Mouse (Mus musculus): ENCODE data around the gene Runx2.

Gene Runx2

DNA sequence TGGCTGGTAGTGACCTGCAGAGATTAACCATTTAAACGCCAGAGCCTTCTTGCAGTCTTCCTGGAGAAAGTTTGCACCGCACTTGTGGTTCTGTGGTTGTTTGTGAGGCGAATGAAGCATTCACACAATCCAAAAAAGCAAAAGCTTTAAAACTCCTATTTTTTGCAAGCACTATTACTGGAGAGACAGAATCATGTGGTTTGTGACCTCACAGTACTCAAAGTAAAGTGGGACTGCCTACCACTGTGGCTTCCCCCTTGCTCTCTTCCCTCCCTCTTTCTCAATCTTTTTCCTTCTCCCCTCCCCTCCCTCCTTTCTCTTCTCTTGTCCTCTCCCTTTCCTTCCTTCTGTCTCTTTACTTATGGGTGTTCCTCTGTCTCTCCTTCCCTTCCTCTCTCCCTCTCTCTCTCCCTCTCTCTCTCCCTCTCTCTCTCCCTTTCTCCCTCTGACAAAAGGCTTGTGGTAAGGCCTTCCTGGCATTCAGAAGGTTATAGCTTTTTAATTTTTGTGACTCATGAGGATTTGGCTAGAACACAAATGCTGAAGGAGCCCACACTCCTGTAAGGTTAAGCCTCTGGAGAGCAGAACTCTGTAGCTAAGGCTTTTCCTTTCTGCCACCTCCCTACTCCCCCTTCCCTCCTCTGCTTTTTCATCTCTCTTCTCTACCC is at the start of gene Runx2:
Runx2 (minus strand) TSS at position 290 of the 668 bp plus-strand sequence.
- no peak for DNase-seq (ENCODE audit: low spot score in 2 of 2)

DNA sequence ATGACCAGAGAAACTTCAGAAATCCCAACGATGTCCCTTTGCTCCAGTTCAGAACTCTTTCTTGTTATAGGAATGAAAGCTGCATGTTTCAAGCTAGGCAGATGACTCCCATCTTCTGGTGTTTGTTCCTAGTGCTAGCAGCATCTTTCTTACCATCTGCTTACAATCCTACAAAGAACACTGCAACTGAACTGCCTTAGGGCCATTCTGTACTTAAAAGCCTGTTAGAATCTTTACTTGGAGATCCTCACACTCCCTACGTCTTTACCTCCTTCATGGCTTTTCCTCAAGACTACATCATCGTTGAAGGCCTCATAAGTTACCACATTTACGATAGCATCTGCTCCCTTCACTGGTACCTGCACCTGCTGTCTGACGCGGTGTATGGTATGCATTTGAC is 48.6 kb upstream of the Runx2 start:
- no peak for DNase-seq (ENCODE audit: low spot score in 2 of 2)

DNA sequence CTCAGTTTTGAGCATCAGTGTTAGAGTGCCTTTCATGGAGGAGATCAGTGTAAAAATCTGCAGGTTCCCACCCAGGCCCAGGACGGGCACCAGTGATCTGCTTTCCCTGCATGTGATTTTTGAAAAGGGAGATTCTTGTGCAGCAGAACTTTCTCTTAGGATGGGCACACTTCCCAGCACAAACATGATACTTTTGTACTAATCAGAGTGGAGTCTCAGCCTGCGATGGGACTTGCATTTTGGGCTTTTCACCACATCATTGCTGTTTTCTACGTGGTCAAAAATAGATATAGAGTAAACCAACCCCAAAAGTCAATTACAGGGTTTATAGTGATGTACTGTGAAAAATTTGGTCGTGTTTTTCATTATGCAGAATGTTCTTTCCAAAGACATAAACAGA is 27.6 kb upstream of the Runx2 start:
- DNase-seq (ENCODE audit: low spot score in 2 of 2), result no peak

DNA sequence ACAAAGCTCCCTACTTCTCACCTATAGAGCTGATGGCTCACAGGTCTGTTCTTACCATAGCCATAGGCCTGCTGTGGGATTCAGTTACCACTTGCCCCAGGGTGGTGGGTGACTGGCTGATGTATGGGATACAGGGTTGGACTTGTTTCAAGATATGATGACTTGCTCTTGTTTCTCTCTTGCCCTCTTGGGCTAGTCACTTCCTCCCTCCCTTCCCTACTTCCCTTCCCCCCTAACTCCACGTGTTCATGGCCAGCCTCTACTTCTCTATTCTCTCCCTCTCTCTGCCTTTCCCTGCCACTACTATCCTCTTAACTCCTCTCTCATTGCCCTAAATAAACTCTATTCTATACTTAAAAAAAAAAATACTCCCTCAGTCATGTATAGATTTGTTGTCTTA is 16.6 kb upstream of the Runx2 start:
- no peak for DNase-seq (ENCODE audit: low spot score in 2 of 2)

DNA sequence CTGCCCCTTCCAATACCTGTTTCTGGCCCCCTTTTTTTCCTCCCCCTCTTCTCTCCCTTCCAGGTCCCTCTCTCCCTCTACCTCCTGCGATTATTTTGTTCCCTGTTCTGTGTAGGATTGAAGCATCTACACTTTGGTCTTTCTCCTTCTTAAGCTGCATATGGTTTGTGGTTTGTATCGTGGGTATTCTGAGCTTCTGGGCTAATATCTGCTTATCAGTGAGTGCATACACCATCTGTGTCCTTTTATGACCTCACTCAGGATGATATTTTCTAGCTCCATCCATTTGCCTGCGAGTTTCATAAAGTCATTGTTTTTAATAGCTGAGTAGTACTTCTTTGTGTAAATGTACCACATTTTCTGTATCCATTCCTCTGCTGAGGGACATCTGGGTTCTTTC is 15.0 kb upstream of the Runx2 start:
- no peak for DNase-seq (ENCODE audit: low spot score in 2 of 2)

DNA sequence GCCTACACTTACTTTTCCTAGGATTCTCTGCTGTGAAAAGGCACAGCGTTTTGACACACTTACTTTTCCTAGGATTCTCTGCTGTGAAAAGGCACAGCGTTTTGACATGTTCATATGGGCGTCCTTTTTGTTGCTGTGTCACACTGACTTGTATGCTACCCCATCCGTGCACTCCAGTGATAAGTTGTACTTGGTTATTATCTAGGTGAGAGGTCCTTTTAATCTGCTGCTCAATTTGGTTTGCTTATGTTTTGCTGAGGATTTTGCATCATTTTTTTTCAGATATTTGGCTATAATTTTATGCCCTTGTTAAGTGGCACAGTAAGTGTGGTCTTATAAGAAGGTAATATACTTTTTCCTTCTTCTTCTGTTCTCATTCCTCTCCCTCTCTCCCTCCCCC is 13.4 kb upstream of the Runx2 start:
- DNase-seq (ENCODE audit: low spot score in 2 of 2), result no peak

DNA sequence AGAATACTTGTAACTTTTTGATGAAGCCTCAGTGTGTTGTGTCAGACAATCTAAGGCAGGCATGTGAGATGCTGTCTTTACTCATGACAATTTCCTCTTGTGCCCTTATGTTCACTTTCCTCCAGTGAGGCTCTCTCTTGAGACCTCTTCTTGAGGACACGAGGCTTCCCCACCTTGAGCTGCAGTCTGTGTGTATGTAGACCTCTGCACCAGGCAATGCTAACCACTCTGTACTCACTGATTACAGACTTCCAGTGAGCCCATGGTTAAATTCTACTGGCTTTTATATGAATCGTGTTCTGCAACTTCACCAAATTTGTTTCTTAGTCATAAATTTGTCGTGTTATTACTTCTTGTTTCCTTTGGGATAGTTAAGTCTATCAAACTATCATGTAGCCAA is 12.5 kb upstream of the Runx2 start:
- DNase-seq (ENCODE audit: low spot score in 2 of 2), result no peak

DNA sequence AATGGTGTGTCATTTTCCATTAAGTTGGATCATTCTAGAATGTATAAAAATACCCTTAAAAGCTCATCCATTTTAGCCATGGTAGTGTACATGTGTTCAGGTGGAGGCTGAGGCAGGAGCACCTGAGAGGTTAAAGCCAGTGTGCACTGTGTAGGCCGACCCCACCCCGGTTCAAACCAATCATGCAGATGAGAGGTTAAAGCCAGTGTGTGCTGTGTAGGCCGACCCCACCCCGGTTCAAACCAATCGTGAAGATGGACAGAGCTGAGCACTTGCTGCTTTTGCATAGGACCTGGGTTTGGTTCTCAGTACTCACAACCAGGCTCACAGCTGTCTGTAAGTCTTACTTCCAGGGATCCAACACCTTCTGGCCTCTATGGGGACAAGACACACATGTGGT is 7.3 kb upstream of the Runx2 start:
- no peak for DNase-seq (ENCODE audit: low spot score in 2 of 2)

DNA sequence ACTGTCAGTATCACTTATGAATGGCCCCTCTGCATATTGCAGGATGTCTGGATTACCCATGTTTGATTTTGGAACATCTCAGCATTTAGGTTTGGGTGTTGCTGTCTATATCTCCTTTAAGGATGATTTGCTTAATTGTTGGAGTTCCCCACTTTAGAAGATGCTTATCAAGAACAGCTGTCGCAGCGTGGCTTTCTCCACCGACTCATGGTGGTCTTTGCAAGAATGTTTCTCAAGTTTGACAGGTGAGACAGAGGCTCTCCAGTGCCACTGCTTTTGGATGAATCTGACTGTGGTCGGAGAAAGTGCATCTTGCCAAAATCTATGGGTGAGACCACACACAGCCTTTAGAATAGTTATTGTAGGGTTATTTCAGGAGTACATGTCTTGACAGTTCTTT is 5.2 kb upstream of the Runx2 start:
- no peak for DNase-seq (ENCODE audit: low spot score in 2 of 2)

DNA sequence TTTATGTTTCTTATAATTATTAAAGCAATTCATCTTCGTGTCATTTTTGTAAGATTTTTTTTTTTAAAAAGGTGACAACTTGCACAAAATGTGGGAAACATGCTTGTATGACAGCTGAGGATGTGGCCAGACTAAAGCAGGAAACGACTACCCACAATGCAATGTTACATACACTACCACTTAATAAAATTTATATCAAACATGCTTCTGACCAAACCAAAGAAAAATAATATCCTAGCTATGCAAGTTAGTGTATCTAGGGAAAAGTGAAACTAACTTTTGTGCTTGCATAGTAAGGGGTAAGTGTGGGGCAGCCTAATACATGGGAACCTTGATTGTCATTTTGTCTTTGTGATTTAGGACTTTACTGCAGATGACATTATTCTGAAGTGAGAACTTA is 4.2 kb upstream of the Runx2 start:
- DNase-seq (ENCODE audit: low spot score in 2 of 2), result no peak

DNA sequence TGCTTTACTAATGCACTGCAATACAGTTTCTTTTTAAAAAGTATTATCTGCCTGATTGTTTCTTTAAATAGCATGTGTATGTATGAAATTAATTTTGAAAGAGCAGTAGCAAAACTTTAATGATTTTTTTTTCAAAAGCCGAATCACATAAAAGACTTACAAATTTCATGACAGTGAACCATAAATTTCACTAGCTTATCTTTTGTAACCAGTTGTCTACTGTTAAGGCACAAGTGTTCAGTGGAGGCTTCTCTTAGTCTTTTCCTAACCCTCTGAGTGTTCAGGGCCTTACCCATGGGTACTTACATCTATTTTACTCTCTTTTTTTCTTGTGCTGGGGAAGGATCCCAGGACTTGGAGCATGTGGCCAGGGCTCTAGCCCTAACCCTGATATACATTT is 7.6 kb downstream of the Runx2 start:
- DNase-seq (ENCODE audit: low spot score in 2 of 2), result no peak

DNA sequence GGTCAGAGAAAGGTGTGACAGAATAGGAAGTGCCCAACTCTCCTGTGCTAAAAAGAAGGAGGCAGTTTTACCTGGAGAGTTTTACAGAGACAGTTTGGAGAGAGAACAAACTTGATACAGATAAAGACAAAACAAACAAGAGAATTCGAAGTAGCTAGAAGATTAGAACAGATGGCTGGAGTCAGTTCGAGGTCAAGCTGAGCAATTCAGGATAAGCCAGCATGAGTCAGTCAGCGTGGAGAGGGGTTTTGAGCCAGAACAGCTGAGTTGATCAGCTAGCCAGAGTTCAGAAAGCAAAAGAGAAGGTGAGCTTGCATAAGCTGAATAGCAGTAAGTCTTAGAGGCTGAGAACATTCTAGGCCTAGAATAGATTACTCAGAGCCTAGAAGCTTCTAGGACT is 17.3 kb downstream of the Runx2 start:
- no peak for DNase-seq (ENCODE audit: low spot score in 2 of 2)

DNA sequence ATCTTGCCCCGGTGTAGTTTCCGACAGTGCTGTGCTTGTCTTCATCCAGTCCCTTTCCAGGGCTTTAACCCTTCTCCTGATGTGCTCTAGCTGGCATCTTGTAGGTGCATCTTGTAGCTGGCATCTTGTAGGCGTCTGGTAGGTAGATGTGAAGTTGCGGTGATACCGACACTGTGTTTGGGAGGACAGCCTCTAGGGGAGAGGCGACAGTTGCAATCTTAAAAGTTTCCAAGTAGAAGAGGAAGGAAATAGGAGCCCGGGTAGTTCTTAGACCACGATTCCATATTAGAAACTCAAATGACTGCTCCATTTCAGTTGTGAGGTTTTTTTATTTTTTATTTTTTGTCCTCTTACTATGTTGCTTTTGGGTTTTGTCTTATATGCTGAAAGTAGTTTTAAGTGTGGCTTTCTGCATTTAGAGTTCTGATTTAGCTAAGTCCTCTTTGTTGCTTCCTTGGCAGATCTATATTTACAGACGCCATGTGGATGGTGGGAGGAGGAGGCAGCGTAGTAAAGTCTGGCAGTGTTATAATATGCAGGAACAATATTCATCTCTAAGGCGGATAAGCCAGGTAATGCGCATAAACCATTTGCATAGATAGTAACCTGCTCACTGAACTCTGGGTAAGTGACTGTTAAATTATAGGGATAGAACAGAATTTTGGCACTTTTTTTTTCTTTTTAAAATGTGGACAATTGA is 22.2 kb downstream of the Runx2 start:
- DNase-seq (ENCODE audit: low spot score in 2 of 2), result no peak

DNA sequence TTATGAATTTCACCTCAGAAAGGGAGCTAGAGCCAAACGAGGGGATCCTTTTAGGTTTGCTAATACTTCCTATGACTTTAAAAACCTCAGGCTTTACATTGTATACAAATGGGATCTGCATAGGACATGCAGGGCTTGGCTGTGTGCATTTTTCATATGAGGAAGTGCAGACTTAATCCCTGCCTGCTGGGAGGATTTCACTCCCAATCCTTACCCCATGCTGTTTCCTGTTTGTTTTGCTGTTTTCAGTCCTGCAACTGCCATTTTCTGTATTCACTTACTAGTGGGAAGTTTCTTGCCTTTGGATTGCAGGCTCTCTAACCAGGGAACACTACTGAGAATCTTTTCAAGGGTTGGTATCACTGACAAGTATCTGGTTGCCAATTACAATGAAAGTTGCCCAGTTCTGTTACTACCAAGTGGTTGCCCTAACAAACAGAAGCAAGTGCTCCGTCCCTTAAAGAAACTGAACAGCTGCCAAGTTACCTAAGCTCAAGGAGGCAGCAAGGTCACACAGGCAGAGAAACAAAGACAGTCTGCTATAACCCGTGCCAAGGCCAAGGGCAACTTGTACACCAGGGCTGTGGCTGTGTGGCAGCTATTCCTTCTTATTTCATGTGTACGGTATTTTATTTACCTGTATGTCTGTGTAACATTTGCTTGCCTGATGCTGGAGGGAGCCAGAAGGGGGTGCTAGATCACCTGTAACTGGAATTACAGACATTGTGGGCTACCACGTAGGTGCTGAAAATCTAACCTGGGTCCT is 25.4 kb downstream of the Runx2 start:
- DNase-seq (ENCODE audit: low spot score in 2 of 2), result no peak

DNA sequence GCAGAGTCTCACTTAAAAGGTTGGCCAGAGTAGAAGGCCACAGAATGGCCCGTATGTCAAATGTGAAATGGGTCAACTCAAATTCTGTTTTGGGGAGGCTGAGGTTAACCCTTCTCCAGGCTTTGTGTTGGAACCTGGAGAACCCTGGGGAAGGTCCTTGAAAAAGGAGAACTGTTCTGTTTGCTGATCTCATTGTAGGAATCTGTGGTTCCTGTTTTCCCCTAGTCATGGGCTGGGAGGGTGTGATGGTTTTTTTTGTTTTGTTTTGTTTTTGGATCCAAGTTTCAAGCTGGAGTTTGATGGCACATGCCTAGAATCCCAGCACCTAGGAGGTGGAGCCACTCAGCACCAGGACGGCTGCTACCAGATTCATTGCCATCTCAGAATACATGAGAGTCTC is 31.5 kb downstream of the Runx2 start:
- DNase-seq (ENCODE audit: low spot score in 2 of 2), result no peak

DNA sequence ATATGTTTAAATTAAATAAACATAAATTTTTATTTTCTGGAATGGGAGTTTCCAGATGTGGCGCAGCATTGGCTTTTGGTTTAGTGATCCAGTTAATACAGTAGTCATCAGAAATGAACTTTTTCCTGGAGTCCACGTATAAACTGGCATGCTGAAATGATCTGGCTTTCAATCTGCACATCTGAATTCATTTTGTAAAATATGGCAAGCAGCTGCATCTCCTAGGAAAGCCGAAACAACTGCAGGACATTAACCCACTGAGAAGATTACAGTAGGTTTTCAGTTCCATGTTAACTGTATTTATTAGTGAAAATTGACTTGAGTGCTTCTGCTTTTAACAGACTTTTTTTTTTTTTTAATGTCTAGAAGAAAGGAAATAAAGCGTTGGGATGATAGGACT is 32.2 kb downstream of the Runx2 start:
- DNase-seq (ENCODE audit: low spot score in 2 of 2), result no peak

DNA sequence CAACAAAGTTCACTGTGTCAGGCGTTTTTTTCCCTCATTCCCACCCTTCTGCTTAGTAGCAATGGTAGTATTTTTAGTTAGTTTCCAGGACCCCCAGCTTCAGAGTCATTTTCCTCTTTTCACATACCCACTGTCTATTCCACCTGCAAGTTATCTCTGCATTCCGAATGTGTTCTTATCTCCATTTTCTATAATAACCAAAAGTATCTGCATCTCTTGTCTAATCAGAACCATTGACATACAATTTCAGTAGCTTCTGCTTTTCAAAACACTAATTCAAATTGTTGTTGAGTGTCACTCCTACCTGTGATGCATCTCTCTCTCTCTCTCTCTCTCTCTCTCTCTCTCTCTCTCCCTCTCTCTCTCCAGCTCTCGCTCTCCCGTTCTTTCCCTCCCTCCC is 34.2 kb downstream of the Runx2 start:
- no peak for DNase-seq (ENCODE audit: low spot score in 2 of 2)

DNA sequence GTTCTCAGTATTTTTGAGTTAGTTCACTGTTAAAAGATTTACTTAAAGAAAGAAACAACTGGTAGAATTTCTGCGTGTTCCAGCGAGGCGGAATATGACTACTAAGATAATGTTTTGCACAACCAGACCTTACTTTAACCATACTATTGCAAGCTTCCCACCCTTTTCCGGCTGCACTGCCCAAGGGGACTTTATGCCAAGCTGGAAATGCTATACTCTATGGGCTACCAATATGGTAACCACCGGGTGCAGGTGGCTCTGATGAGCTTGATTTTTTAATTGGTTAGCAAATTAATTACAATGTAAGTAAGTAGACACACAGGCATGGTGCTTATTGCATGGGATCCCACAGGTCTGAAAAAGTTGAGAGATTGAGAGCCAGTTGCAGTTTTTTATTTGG is 36.5 kb downstream of the Runx2 start:
- DNase-seq (ENCODE audit: low spot score in 2 of 2), result no peak

DNA sequence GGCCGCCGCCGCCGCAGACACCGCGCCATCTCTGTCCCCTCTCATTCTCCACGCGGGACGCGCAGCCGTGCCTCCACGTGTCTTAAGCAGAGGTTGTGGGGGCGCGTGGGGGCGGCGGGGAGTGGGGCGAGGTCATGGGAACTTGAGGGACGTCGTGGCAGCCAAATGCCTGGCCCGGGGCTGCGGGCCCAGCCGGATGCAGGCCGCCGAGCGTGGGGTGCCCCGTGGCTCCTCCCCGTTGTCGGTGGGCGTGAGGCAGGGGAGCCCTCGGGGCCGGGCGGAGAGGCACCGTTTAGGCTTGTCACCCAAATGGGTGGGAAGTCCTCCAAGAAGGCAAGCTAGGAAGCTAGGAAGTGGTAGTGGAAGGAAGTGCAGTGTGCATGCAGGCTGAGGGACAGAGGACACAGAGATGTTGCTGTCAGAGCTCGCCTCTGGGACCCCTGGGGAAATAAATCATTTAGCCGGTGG is 37.2 kb downstream of the Runx2 start:
- DNase-seq (ENCODE audit: low spot score in 2 of 2), result peak; percentile 60

DNA sequence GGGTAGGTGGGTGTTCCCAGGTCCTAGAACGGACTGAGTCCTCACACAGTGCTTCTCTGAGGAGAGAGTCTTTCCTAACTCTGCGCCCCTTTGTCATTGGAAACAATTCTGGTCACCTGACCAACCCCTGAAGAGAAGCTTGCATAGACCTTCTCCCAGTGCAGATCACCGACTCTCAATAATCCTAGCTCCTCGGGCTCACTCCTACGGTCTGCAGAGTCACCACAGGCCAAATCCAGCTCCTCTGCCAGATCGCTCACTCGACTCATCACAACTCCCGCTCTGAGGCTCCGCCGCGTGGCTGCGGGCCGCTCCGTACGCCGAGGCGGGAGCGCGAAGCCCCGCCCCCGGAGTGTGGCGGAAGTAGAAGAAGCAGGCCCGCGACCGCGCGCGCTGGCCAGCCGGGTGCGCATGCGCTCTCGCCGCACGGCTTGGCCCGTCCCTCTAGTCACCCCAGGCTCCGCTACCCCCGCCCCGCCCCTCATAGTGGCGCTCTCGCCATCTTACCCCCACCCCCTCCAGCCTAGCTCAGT is 37.8 kb downstream of the Runx2 start, which contains the start of gene Supt3:
Supt3 (plus strand) TSS at position 415 of the 533 bp plus-strand sequence.
- DNase-seq (ENCODE audit: low spot score in 2 of 2), result peak; percentile 92 to 94

DNA sequence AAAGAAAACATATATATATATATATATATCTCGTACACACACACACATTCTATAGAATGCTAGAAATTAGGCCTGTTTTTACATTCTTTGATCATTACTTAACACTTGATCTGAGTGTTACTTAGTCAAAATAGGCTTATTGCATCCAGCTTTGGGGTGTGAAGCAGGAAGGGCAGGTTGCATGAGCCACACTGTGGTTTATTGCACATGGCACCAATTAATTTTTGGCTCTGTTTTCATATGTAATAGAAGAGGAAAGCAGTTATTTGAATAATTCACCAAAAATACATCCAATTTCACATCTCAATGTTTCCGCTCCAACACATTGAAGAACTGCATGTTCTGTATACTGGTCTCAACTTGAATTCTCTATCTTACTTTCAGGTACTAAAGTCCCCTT is 42.0 kb downstream of the Runx2 start:
- DNase-seq (ENCODE audit: low spot score in 2 of 2), result no peak

DNA sequence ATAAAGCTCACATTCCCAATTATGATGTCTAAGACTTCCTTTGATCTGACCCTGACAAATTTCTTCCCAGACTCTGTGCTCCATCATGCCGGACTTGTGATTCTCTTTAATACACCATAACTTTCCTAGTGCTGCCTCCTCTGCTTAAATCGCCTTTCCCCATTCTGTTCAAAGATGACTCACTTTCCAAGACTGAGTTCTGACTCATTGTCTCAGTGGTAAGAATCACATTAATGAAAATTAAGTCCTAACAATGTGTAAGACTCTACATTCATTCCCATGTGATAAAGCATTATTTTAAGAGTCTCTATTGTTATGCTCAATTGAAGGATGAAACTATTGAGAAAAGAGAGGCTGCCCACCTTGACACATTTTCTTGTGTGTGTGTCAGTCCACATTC is 43.7 kb downstream of the Runx2 start:
- DNase-seq (ENCODE audit: low spot score in 2 of 2), result no peak

DNA sequence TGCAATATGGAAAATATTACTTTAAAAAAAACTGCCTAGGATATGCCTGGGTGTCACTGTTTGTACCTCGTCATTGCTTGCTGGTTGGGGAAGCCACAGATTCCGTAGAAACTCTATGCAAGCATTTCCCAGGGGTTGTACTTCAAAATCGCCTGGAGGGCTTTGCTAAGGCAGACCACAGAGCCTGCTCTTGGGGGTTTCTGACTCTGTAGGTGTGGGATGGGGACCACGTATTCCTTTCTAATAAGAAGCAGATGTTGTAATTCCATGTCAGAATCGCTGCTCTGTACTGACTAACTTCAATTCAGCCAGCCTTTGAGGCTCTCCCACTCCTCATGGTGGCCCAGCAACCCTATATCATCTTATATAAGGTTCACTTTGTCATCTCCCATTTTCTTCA is 46.1 kb downstream of the Runx2 start:
- DNase-seq (ENCODE audit: low spot score in 2 of 2), result no peak

Data from frontal cortex, postnatal 14 days (tissue).